Mouse (Mus musculus) layer of hippocampus, adult 18-20 months (tissue): ENCODE data around the gene Rpl5. TPM values are rescaled to one million over a fixed set of nuclear protein-coding genes. Genes with fewer than 3 reads are reported as not detected.

Source experiments
- DNase-seq, 2 experiments: peaks; one replicate each; pipeline ENCODE4 v3.0.0; 2022; ENCODE audit warnings: low spot score in 2 of 2
- total RNA-seq, 2 experiments: library from RNA; stranded (reverse); gene quantifications; 2 replicates each; pipeline ENCODE4 v1.2.3; 2021

Rpl5 gene
- total RNA-seq, 2 experiments from 2014 or later, result 59.0 to 59.2 TPM

DNA sequence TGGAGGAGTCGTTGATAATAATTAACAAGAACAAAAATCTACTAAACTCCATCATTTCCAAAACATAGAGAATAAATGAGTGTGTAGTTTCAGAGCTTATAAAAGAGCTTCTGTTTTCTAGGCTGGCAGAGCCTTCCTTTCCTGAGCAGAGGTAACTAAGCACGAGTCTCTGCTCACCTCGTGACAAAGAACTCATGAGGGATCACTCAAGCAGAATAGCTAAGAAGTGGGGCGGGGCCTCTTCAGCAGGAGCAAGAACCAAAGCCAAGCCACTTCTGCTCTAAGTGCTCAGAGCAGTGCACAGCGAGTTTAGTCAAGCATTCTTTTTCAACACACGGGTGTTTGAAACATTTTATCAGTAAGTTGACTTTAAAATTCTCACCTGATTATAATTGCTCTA lies 40.9 kb downstream of the Rpl5 start:
- no peak for DNase-seq

DNA sequence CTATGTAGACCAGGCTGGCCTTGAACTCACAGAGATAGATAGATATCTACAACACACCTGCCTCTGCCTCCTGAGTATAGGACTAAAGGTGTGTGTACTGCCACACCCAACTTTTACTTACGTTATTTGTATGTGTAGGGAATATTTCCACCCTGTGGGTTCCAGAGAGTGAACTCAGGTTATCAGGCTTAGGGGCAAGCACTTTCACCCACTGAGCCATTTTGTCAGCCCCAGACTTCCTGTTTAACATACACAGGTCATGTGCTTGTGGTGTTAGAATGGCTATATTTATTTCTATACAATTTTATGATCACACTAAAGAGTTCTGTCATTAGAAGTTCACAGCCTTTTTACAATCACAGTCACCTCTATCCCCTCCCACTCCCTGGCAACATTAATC lies 42.6 kb downstream of the Rpl5 start:
- DNase-seq, result no peak

DNA sequence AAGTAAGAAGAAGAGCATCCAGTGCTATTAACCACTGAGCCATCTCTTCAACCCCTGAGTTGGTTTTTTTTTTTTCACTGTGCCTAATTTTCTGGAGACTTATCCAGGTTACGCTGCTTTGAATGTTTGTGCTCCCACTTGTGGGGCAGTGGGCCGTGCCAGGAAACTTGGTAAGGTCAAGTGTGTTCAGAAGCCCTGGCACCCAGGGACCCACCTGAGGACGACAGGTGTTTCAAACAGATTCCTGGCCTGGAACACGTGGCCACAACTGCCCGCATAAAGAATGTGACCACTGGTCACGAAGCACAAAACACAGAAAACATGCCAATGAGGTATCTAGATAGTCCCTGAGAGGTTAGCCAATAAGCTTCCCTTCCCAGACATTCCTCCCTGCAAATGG lies 43.2 kb downstream of the Rpl5 start:
- DNase-seq, result no peak

DNA sequence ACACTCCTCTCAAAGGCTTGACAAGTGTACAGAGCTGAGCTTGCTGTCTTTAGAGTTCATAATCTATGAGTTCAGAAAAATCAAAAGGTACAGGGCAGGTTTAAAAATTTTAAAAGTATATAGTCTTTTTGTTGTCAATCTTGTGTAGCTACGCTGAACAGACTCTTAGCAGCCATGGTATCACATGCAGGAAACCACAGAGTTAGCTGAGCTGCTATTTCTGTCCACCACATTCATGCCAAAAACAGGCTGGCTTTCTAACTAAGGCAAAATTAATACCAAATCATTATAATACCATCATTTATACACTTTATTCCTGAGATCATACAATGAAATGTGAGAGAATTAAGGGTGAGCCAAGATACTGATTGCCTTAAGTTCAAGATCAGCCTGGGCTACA lies 46.2 kb downstream of the Rpl5 start:
- no peak for DNase-seq

DNA sequence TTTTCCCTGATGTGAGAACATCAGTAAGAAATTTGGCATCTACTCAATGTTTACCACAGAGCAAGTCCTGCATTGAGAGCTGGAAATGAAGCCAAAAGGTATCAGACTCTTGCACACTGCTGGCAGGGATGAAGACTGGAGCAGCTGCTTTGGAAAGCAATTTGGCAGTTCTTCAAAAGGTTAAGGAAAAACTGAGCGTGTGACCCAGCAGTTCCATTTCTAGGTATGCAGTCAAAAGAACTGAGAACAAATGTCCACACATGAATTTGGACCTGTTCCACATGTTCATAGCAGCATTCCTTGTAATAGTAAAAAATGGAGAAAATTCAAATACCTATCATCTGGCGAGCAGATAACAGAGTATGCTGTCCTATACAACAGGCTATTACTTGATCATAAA lies 47.2 kb downstream of the Rpl5 start:
- no peak for DNase-seq

DNA sequence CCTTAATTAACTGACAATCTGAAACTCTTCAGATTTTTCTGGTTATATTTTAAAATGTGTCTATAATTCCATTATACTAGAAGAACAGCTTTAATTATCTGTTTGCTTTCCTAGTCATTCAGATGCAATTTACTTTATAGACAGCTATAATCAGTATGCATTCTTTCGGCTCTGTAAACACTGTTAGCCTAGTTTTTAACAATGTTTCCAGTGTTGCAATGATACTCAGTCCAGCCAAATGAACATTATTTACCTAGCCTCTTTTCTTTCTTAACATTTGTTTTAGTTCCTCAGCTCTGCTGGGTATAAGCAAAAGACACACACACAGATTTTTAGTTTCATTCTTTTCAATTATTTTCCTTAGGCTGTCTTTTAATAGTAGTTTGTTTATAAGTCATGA lies 48.6 kb downstream of the Rpl5 start:
- no peak for DNase-seq

DNA sequence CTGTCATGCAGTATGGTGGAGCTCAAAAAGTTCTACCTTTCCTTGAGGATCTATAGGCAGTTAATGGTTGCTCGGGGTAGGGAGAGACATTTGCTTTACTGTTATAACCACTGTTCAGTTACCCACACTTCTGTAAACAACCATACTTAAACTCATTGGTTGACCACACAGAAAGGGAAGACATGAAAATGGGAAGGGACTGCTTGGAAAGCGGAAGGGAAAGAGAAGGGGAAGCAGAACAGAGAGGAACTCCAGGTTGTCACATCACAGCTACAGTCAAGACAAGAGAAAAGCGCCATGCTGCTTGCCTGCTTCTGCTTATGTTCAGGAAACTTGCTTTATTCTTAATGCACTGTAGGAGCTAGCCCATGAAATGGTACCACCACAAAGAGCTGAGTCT lies 49.3 kb downstream of the Rpl5 start:
- DNase-seq, result no peak

DNA sequence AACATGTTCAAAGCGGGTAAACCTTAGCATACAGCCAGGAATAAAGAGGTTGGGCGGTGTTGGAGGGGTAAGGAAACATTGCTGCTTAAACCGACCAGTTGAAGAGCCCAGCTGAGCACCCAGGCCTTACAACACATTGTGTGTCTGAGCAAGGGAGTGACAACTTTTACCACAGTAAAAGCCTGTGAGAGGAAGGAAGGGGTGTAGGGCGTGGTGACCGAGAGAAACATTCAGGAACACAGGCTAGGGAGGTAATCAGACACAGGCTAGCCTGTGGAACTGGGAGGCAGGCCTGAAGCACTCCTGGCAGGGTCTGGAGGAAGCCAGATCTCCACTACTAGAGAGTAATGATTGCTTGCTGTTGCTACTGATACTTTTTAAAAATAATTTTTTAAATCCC lies 50.3 kb downstream of the Rpl5 start:
- DNase-seq, result no peak

Other genes starting within 250 kb of the Rpl5 start
- gene Gfi1, start 174.5 kb upstream of the Rpl5 start, total RNA-seq, result not detected
- gene Ube2d2b, start 70.4 kb upstream of the Rpl5 start, total RNA-seq, result not detected
- 10 to 100 TPM; 62.7 to 65.5 TPM for gene Evi5, start 25.4 kb upstream of the Rpl5 start, total RNA-seq
- gene Fam69a, start 86.6 kb downstream of the Rpl5 start, total RNA-seq, result 10 to 100 TPM; 28.3 to 35.2 TPM
- gene Mtf2, start 165.2 kb downstream of the Rpl5 start, total RNA-seq, result 10 to 100 TPM; 46.3 to 48.1 TPM
- 10 to 100 TPM; 25.1 to 29.3 TPM for gene Tmed5, start 232.1 kb downstream of the Rpl5 start, total RNA-seq
- 1 to 10 TPM; 1.1 to 1.4 TPM for gene Ccdc18, start 232.4 kb downstream of the Rpl5 start, total RNA-seq